Mouse (Mus musculus) cortical plate, adult 2 months (tissue): ENCODE measurements around the gene Cdsn.

Experiments used
- CTCF ChIP-seq: fragments of 200-500 bp; IDR thresholded peaks from 2 replicates; pipeline ENCODE4 v1.5.1; 2011; ENCODE audit warnings: mild to moderate bottlenecking, control low read depth, low read length; ENCODE audit not compliant: insufficient read depth; ENCODE audit errors: extremely low read depth
- POLR2A ChIP-seq: fragments of 200-500 bp; IDR thresholded peaks from 2 replicates; pipeline ENCODE4 v1.6.1; 2011; ENCODE audit warnings: mild to moderate bottlenecking, low read length, control low read depth; ENCODE audit not compliant: insufficient read depth; ENCODE audit errors: extremely low read depth

- no peak for TF ChIP-seq CTCF
- TF ChIP-seq POLR2A, result no peak
Measured at GRCm38 (mm10) chr17:35547465-35547864, 4.5 kb upstream of the Cdsn start.
